Mouse (Mus musculus): ENCODE data around the gene Nfe2. TPM values are rescaled to one million over a fixed set of nuclear protein-coding genes. Genes with fewer than 3 reads are reported as not detected.

Nfe2 gene
- polyA plus RNA-seq (2015; fragmentation: Nextera tagmentation; extraction: Ambion mirVana): 202 and 220 TPM in 2 replicates

DNA sequence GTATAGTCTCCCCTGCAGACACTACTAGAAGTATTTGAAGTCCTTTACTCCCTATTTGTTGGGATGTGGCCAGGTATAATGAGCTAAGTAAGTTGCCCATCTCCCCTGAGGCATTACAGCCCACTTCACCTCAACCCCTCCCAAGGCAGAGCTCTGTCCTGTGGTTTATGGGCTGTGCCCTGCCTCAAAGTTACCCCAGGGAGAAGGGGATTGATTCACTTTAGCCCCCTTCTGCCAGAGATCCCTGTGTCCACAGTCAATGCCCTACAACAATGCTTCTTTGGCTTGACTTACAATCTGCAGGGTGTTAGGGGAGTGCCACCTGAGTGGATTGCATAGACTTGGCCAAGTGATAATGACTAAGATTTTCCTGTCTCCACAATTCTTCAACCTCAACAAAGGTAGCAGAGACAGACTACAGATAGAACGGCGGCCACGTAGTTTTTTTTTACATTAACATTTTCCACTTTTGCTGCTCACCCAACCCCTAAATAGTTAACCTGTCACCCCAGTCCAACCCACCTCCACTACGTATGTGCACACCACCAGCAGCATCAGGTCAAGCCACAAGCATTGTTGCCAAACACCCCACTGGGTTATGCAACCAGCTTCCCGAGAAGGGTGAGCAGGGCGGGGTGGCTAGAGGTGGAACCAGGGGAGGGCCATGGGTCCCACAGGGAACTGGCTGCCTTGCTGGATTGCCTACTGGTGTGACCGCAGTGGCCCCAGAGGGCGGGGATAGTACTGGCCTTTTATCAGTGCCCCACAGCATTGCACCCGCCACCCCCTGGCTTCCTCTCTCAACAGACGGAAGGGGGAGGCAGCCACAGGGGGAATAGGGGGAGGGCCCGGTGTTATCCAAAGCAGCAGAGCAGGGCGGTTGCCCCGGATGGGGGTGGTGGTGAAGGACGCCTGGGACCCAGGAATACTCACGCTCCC, at the start of gene Nfe2:
Nfe2 (minus strand) TSS at position 614 of the 939 bp plus-strand sequence.
- peaks cover 43% of the 10 kb centered on the region for H3K4me1 ChIP-seq (ENCODE audit: control insufficient read depth, low read depth, low read length)
- H3K36me3 ChIP-seq (ENCODE audit: control insufficient read depth, insufficient read depth): no peaks in the 10 kb centered on the region
- H3K9me3 ChIP-seq (replicated peaks; ENCODE audit: control insufficient read depth, low read length): no peaks in the 10 kb centered on the region
- peak within 1 kb of the TSS; percentile 90 for H3K9ac ChIP-seq (ENCODE audit: low read depth, low read length)
- H3K4me2 ChIP-seq (ENCODE audit: low read depth, low read length): peak within 1 kb of the TSS; percentile 90
- H3K4me3 ChIP-seq (ENCODE audit: low read depth, low read length): peak within 1 kb of the TSS; percentile 76
- peak within 1 kb of the TSS; percentile 99 for H3K27ac ChIP-seq (ENCODE audit: low read length)
- no peaks in the 10 kb centered on the region for H3K27me3 ChIP-seq (ENCODE audit: control insufficient read depth, insufficient read depth, low read depth, low read length)
- peak; percentile 93 for ATAC-seq (ENCODE audit: low read depth)
- under 1% methylated on average over 15 of the region's 15 CpGs for WGBS (ENCODE audit: insufficient replicate concordance)

DNA sequence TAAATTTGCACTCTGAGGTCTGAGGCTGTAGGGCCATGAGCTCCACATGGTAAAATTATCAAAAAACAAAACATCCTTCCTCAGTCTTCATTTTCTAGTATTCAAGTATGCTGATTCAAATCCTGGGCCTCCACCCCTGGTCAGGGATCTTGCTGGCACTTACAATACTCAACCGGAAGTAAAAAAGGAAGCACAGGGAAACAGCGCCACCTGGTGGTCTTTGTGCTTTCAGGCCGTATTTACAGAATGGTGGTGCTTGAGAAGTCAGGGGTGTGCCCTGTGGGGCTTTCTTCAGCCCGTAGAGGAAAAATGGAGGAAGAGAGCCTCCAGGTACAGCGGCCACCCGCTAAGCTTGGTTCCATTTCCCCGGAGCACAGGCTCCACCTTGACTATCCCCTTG, 48.9 kb upstream of the Nfe2 start:
- no peaks in the 10 kb centered on the region for H3K9me3 ChIP-seq (replicated peaks; ENCODE audit: control insufficient read depth, low read length)
- no peak for ATAC-seq (ENCODE audit: low read depth)
- H3K4me3 ChIP-seq (ENCODE audit: low read depth, low read length): no peak overlapping the region
- peaks cover 38% of the 10 kb centered on the region for H3K27me3 ChIP-seq (ENCODE audit: control insufficient read depth, insufficient read depth, low read depth, low read length)
- no peaks in the 10 kb centered on the region for H3K36me3 ChIP-seq (ENCODE audit: control insufficient read depth, insufficient read depth)
- H3K4me1 ChIP-seq (ENCODE audit: control insufficient read depth, low read depth, low read length): peaks cover 40% of the 10 kb centered on the region
- H3K27ac ChIP-seq (ENCODE audit: low read length): no peak overlapping the region
- H3K9ac ChIP-seq (ENCODE audit: low read depth, low read length): no peak overlapping the region
- peak overlapping the region; percentile 26; the same call in 1 of the 2 replicates for H3K4me2 ChIP-seq (ENCODE audit: low read depth, low read length)
- WGBS (ENCODE audit: insufficient replicate concordance): 0% methylated on average over 7 of the region's 7 CpGs

DNA sequence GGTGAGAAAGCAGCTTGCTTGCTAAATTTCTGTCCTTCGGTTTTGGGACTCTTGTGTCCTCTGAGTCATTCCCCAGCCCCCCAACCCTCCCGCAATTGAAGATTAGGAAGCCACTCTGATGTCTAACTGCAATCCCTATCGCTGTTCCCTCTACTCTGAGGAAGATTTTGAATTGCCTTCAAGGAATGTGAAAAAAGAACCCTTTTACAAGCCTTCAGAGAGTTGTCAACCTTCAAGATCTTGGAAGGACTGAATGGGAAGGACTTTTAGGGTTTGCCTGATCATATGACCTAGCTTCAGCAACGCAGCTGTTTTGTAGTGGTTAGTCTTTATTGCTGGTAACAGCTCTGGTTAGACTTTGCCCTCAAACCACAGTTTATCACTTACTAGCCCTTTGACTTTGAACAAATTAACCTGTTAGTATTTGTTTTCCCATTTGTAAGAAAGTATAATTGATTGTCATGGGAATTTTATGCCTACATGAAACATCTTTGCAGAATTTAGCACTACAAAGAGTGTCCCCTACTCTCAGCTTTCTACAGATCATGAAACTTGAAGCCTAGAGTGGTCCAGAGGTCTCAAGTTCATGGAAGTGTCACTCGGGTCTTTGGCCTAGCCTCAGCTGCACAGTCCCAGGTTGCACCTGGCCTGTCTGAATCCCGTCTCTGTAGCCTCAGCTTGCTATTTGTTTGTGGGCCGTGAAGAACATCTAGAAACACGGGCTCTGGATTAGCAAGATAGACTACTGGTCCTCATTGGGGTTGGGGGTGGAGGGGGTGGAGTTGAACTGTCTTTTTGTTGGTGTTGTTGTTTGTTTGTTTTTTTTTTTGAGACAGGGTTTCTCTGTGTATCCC, 47.8 kb upstream of the Nfe2 start:
- no peak for ATAC-seq (ENCODE audit: low read depth)
- H3K4me1 ChIP-seq (ENCODE audit: control insufficient read depth, low read depth, low read length): peaks cover 40% of the 10 kb centered on the region
- WGBS (ENCODE audit: insufficient replicate concordance): 24% methylated on average over 8 of the region's 8 CpGs

DNA sequence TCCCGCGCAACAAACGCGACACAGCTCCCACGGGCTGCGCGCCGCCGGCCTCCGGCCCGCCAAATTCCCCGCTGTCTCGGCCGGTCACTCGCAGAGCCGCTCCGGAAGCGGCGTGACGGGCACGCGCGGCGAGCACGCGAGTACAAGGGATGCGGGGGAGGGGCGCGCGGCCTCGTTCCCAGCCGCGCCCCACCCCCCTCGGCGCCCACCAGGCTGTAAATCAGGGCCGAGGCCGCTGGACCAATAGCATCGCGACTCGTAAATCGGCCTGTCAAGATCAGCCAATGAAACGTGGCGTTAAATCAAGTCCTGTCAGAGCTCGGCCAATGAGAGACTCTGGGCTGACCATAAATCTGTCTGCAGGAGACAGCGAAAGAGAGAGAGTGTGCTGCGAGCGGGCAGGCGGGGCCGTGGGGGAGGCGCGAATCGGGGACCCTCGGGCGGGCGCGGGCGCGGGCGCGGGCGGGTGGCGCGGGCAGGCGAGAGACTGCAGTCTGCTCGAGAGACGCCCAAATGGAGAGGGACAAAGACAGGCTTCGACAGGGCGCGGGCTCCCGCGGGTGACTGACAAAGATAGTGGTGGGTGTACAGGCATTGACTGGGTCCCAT, 47.0 kb upstream of the Nfe2 start:
- Histone ChIP-seq H3K4me1 (ENCODE audit: control insufficient read depth, low read depth, low read length) (peaks cover 42% of the 10 kb centered on the region), H3K4me3 (ENCODE audit: low read depth, low read length) (peak overlapping the region; percentile 63), H3K9ac (ENCODE audit: low read depth, low read length) (peak overlapping the region; percentile 54), H3K27me3 (ENCODE audit: control insufficient read depth, insufficient read depth, low read depth, low read length) (peaks cover 38% of the 10 kb centered on the region), H3K4me2 (ENCODE audit: low read depth, low read length) (peak overlapping the region; percentile 86), H3K36me3 (ENCODE audit: control insufficient read depth, insufficient read depth) (no peaks in the 10 kb centered on the region), H3K27ac (ENCODE audit: low read length) (peak overlapping the region; percentile 80), H3K9me3 (replicated peaks; ENCODE audit: control insufficient read depth, low read length) (no peaks in the 10 kb centered on the region)
- ATAC-seq (ENCODE audit: low read depth): peak; percentile 91
- under 1% methylated on average over 69 of the region's 71 CpGs for WGBS (ENCODE audit: insufficient replicate concordance)

More for the DNA sequence above, 47.8 kb upstream of the Nfe2 start:
- peak overlapping the region; percentile 86 for H3K4me2 ChIP-seq (ENCODE audit: low read depth, low read length)
- H3K36me3 ChIP-seq (ENCODE audit: control insufficient read depth, insufficient read depth): no peaks in the 10 kb centered on the region
- peak overlapping the region; percentile 80 for H3K27ac ChIP-seq (ENCODE audit: low read length)
- H3K9me3 ChIP-seq (replicated peaks; ENCODE audit: control insufficient read depth, low read length): no peaks in the 10 kb centered on the region
- peak overlapping the region; percentile 54 for H3K9ac ChIP-seq (ENCODE audit: low read depth, low read length)
- peaks cover 38% of the 10 kb centered on the region for H3K27me3 ChIP-seq (ENCODE audit: control insufficient read depth, insufficient read depth, low read depth, low read length)
- peak overlapping the region; percentile 63 for H3K4me3 ChIP-seq (ENCODE audit: low read depth, low read length)

DNA sequence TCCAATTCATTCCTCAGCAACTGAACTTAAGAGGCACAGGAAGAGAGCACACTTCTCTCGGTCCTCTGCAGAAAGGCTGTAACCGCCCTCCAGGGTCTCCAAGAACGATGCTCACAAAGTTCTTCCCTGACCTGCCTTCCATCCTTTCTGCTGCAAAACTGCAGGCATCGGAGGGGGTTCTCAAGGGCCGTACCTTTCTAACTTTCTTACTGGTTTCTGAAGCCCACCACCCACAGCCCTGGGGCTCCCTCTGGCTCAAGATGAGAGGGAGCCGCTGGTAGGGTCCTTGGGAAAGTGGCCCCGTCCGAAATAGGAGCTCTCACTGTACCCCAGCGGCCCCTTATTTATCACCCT, 46.4 kb upstream of the Nfe2 start:
- H3K27ac ChIP-seq (ENCODE audit: low read length): peak overlapping the region; percentile 66
- 4% methylated on average over 9 of the region's 9 CpGs for WGBS (ENCODE audit: insufficient replicate concordance)
- no peak for ATAC-seq (ENCODE audit: low read depth)
- peak overlapping the region; percentile 45 for H3K9ac ChIP-seq (ENCODE audit: low read depth, low read length)
- peak overlapping the region; percentile 86 for H3K4me2 ChIP-seq (ENCODE audit: low read depth, low read length)
- no peaks in the 10 kb centered on the region for H3K9me3 ChIP-seq (replicated peaks; ENCODE audit: control insufficient read depth, low read length)
- no peaks in the 10 kb centered on the region for H3K36me3 ChIP-seq (ENCODE audit: control insufficient read depth, insufficient read depth)
- peaks cover 42% of the 10 kb centered on the region for H3K4me1 ChIP-seq (ENCODE audit: control insufficient read depth, low read depth, low read length)
- peak overlapping the region; percentile 63 for H3K4me3 ChIP-seq (ENCODE audit: low read depth, low read length)
- H3K27me3 ChIP-seq (ENCODE audit: control insufficient read depth, insufficient read depth, low read depth, low read length): peaks cover 38% of the 10 kb centered on the region

DNA sequence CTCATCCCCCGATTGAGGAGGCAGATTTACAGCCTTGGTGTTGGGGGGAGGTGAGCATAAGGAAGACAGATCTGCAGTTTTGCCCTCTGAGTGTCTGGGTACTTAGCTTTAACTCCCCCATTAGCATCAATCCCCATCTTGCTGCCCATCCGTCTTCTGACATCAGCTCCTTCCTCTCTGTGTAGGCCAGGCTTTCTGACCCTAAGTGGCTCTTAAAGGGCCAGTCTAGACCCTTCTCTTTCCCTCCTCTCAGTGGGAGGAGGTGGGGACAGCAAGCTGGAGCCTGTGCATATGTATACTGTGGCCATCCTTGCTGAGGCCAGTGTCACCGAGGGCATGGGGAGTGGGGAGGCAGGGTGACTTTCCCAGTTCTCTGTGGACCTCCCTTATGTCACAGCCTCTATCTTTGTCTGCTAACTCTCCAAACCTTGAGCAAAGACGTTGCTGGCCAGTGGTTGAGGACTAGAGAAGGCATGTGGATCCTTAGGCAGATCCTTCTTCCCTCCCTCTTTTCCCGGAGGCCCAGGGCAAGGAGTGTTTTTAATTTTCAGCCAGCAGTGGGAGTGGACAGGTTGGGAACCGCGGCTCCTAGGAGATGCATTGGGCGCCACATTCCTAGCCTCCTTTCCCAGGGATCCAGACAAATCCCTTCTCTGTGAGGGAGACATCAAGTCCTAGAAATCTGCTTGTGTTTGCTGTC, 45.9 kb upstream of the Nfe2 start:
- WGBS (ENCODE audit: insufficient replicate concordance): 12% methylated on average over 8 of the region's 8 CpGs
- peak overlapping the region; percentile 45 for H3K9ac ChIP-seq (ENCODE audit: low read depth, low read length)

DNA sequence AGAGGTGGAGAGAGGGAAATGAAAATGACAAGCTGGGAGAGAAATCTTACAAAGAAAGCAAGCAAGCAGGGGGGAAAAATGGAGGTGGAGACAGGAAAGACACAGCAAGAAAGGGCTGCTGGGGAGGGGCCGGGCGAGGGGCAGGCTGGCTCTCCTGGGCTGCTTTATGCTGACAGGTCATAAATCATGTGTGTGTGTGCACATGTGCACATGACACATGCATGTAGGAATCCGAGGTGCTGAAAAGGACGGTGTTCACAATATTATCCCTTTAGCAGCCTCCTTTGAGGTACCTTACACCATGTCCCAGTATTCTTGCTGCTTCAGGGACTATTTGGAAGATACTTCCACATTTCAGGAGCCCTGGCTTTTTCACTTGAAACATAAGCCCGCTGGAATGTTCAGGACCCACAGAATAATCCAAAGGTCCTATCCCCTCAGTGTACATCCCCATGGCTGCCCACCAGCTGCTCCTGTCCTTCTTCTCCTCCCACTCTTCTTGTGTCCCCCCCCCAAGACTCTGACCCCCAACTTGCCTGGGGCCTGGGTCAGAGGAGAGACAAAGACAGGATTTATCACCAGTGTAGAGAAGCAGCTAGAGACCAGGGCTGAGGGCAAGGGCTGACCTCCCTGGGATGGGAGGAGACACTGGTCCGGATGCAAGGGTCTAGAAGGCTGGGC, 44.3 kb upstream of the Nfe2 start:
- peaks cover 29% of the 10 kb centered on the region for H3K27me3 ChIP-seq (ENCODE audit: control insufficient read depth, insufficient read depth, low read depth, low read length)
- H3K4me3 ChIP-seq (ENCODE audit: low read depth, low read length): no peak overlapping the region
- no peak overlapping the region for H3K9ac ChIP-seq (ENCODE audit: low read depth, low read length)
- 34% methylated on average over 6 of the region's 6 CpGs for WGBS (ENCODE audit: insufficient replicate concordance)
- ATAC-seq (ENCODE audit: low read depth): no peak
- no peak overlapping the region for H3K4me2 ChIP-seq (ENCODE audit: low read depth, low read length)
- H3K36me3 ChIP-seq (ENCODE audit: control insufficient read depth, insufficient read depth): peaks cover 8% of the 10 kb centered on the region
- peaks cover 28% of the 10 kb centered on the region for H3K4me1 ChIP-seq (ENCODE audit: control insufficient read depth, low read depth, low read length)
- no peak overlapping the region for H3K27ac ChIP-seq (ENCODE audit: low read length)
- H3K9me3 ChIP-seq (replicated peaks; ENCODE audit: control insufficient read depth, low read length): no peaks in the 10 kb centered on the region

More for the DNA sequence above, 45.9 kb upstream of the Nfe2 start:
- H3K27me3 ChIP-seq (ENCODE audit: control insufficient read depth, insufficient read depth, low read depth, low read length): peaks cover 33% of the 10 kb centered on the region
- H3K36me3 ChIP-seq (ENCODE audit: control insufficient read depth, insufficient read depth): no peaks in the 10 kb centered on the region; the same call in 1 of the 2 replicates
- H3K27ac ChIP-seq (ENCODE audit: low read length): no peak overlapping the region; the same call in 1 of the 2 replicates
- H3K4me2 ChIP-seq (ENCODE audit: low read depth, low read length): peak overlapping the region; percentile 86
- H3K9me3 ChIP-seq (replicated peaks; ENCODE audit: control insufficient read depth, low read length): no peaks in the 10 kb centered on the region
- H3K4me1 ChIP-seq (ENCODE audit: control insufficient read depth, low read depth, low read length): peaks cover 40% of the 10 kb centered on the region
- peak overlapping the region; percentile 63 for H3K4me3 ChIP-seq (ENCODE audit: low read depth, low read length)
- ATAC-seq (ENCODE audit: low read depth): no peak

Measured in liver, embryonic 16.5 days (tissue).